Mouse (Mus musculus) C2C12 (cell line): ENCODE data around the gene Kif3a.

Experiments
- CEBPB ChIP-seq: IDR thresholded peaks from one replicate; pipeline ENCODE4 v1.6.1; 2011; ENCODE audit warnings: low read depth, mild to moderate bottlenecking, control low read depth, moderate library complexity
- CTCF ChIP-seq: IDR thresholded peaks from one replicate; pipeline ENCODE4 v1.5.1; 2011; ENCODE audit not compliant: control insufficient read depth, insufficient read depth, insufficient read length
- MAX ChIP-seq: IDR thresholded peaks from one replicate; pipeline ENCODE4 v1.6.1; 2011; ENCODE audit warnings: mild to moderate bottlenecking, control low read depth
- MYOD1 ChIP-seq: IDR thresholded peaks from one replicate; pipeline ENCODE4 v1.6.1; 2011; ENCODE audit warnings: low read depth; ENCODE audit not compliant: control insufficient read depth, insufficient read length
- MYOG ChIP-seq: IDR thresholded peaks from one replicate; pipeline ENCODE4 v1.6.1; 2011; ENCODE audit not compliant: control insufficient read depth, insufficient read length; ENCODE audit errors: extremely low read depth
- USF1 ChIP-seq: IDR thresholded peaks from one replicate; pipeline ENCODE4 v1.6.1; 2011; ENCODE audit warnings: low read depth, mild to moderate bottlenecking, control low read depth, moderate library complexity

- TF ChIP-seq CEBPB (no peak), CTCF (no peak), MYOD1 (no peak), MYOG (no peak), MAX (no peak), USF1 (no peak)
Measured at GRCm38 (mm10) chr11:53531578-53532230, 35.5 kb upstream of the Kif3a start.
